Mouse (Mus musculus) urinary bladder, postnatal 14 days (tissue): ENCODE measurements at regions not wholly inside any gene's neighbourhood (a gene's known extent, or its start where the extent isn't known, plus 50 kb on each side); places are given as distances from the start of the nearest gene placed in this dataset.
"Not testable (repeated sequence)": the region's sequence is repeated elsewhere in the genome, so short reads cannot be mapped to it uniquely, and the experiment has no call there.

Source experiments
- DNase-seq: peaks from one replicate; pipeline ENCODE4 v3.0.0; 2021; ENCODE audit warnings: low spot score

DNA sequence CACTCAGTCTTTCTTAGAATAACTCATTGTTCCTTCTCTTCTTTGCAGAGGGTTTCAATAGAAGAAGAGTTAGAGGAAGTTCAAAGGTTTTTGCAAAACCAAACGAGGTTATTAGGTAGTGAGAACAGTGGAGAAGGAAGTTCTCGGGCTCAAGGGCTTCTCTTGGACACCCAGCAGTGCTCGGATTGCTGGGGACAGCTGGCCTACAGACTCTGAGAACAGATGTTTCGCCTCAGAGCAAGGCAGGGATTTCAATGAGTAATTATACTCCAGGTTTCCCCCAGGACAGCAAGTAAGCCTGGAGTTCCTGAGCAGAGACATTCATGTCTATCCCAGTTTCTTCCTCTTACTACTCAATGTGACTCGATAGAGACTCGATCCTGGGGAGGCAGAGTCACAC is 94.4 kb downstream of the Cd24a start:
- no peak for DNase-seq

DNA sequence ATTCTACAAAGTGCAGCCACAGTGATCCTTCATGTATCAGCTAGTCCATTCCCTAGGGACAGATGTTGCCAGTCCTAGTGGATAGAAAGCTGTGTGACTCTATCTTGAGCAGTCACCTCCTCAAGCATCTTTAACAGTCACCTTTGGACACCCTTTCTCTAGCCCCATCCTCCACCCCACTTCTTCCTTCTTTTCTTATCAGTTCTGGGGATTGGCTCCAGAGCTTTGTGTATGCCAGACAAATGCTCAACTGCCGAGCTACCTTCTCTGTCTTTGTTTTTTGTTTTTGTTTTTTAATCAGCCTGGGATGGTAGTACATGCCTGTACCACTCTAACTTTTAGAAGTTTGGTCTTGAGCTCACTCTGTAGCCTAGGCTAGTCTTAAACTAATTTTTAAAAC is 96.7 kb downstream of the Cd24a start:
- no peak for DNase-seq

DNA sequence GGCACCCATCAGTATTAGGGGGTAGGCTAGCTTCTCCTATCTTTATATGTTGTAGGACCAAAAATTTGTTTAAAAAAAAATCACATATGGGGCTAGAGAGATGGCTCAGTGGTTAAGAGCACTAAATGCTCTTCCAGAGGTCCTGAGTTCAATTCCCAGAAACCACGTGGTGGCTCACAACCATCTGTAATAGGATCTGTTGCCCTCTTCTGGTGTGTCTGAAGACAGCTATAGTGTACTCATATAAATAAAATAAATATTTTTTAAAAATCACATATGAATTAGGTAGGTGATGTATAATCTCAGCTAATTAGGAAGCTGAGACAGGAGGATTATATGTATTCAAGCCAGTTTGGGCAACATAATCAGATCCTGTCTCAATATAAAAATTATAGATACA is 97.4 kb downstream of the Cd24a start:
- not testable (repeated sequence) for DNase-seq

DNA sequence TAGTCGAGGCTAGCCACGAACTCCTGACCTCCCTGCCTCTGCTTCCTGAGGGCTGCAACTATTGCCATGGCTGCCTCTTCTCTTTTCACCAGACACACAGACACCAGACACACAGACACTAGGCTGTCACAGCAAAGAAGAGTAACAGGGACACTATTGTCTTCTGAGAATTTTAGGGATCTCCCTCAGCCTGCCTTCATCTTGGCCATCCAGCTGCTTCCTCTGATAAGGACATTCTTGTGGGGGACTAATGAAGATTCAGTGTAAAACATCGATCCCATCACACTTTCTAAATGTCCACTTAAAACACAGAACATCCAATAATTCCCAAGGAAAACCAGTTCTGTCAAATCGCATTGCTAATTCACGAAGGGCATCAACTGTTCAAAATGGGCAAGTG is 98.2 kb downstream of the Cd24a start:
- no peak for DNase-seq

DNA sequence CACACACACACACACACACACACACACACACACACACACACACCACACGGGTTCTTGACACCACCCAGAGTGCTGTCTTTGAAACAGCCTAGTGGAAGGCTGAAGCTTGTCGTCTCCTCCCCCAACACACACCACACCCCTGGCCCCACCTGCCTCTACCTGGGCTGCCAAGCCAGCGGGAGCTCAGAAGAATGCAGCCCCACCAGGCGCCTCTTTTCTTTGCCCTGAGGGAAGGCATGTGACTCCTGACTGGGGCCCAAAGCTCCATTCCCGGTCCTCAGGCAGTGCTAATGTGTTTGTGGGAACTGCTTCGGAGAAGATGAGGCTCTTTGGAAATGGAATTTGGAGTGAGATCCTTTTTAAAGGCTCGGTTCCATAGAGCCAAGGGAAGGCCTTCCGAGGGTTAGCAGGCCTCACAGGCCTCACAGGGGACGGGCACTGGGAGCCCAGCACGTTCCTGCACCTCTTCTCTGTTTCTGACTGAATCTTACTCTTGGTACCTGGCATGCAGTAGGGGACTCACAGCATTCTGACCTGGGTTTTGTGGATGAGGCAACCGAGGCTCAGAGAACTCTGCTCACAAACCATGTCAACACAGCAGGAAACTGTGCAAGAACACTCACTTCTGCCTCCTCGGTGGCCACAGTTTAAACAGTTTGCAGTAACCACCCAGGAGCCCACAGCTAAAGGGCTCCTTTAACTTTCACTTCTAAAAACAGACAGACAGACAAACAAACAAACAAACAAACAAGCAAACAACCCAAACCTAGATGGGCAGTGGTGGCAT is 106.4 kb downstream of the Cd24a start:
- DNase-seq = peak; percentile 68

DNA sequence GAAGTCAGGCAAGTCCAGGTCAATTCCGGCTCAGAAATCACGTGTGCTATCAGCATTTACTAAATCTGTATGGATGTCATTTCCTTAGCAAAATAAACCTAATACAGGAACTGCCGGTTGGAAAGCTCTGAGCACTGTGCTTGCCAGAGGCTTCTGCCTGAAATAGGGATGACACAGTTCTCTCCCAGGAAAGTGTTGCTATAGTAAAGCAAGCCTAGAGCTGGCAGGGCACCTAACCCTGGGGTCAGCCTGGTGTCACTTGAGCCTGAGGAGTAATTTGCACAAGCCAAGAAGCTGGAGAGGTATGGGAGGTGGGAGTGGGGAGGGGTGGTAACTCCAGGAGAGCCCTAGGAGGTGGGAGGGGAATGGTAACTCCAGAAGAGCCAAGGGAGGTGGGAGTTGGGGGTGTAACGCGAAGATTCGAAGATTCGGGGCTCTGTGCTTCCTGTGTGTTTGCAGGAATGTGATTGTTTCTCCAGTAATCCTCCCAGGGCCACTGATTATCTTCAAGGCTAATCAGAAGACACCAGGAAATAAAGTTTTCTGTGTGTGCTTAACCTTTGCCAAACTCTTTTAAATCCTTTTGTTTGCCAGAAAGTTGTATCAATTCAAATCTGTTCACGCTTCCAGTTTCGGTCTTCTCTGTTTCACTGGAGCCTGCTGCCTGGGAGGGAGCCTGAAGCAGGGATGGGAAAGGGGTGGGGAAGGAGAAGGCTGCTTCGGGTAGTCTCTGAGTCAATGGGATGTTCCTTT is 111.3 kb downstream of the Cd24a start:
- no peak for DNase-seq

DNA sequence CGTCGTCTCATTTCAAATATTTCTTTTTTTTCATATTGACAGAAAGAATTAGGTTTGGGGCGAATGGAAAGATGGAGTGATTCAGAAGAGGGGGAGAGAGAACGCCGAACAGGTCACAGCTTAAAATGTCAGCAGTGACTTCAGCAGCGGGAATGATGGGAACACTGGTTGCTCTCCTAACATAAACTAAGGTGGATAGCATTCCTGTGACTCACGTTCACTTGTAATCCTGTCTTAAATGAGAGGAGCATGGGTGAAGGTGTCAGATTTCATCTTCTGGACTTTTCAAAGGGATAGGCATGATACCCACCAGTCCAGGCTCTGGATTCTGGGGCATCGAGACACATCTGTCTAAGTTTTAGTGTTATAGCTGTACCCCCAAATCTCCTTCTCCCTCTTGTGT is 111.8 kb downstream of the Cd24a start:
- DNase-seq = no peak

DNA sequence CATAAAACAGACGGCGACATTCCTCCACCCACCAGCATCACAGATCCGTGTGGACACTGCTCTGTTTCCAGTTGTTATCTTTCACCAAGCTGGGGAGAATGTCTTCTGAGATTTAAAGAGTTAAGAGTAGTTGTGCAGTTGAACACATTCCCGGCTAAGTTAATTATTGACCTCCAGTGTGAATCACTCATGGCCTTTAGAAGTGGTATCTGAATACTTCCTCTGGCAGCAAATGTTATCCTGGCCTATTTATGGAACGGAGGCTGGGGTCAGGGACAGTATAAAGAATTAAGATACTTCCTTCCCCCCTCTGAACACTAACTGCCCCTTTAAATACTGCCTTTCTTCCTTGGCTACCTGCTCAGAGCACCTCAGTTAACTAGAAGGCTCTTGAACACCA is 115.9 kb downstream of the Cd24a start:
- no peak for DNase-seq

DNA sequence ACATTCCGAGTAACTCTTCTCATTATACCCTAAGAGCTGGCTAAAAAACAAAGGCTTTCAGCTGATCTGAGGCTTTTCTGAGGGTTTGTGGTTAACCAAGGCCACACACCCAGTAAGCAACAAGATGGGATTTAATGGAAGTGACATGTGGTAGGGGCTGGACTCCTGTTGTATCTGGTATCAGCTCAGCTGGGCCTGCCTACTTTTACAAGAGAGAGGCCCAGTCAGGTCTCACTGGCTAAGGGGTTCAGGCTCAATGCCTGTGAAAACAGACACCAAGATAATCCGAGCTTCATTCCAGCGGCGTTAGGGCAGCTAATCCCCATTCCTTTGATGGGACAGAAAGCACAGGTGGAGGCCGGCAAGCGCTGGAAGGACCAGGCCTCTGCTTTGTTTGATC is 116.4 kb downstream of the Cd24a start:
- no peak for DNase-seq

DNA sequence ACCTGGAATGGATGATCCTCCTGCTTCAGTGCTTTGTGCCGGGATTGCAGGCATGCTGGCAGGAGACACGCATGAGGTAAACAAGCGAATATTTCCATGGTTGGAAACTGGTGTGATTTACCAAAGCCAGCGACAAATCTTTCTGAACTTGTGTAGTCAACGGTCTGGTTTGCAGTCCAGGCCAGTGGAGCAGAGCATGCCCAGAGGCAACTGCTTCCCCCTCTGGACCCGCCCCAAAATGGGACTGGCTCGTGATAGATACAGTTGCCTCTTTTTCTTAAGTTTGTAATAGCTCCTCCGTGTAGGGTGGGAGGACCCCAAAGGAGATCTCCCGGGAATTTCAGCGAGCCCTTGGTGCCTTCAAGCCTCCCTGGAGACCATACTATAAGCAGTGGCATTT is 117.4 kb downstream of the Cd24a start:
- DNase-seq = no peak

DNA sequence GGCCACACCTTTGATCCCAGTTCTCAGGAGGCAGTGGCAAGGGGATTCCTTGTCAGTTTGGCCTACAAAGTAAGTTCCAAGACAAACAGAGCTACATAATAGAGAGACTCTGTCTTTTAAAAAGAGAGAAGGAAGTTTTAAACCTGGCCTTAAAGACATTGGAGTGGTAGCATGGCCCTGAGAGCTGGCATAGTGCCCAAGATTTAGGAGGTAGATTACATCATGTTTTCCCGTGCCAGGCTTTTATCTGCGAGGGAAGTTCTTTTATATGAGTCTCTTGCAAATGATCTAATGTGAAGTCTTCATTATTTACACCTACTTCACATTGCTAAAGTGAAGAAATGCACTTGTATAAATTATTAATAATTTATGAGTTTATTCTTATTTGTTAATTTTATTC is 119.8 kb downstream of the Cd24a start:
- no peak for DNase-seq

DNA sequence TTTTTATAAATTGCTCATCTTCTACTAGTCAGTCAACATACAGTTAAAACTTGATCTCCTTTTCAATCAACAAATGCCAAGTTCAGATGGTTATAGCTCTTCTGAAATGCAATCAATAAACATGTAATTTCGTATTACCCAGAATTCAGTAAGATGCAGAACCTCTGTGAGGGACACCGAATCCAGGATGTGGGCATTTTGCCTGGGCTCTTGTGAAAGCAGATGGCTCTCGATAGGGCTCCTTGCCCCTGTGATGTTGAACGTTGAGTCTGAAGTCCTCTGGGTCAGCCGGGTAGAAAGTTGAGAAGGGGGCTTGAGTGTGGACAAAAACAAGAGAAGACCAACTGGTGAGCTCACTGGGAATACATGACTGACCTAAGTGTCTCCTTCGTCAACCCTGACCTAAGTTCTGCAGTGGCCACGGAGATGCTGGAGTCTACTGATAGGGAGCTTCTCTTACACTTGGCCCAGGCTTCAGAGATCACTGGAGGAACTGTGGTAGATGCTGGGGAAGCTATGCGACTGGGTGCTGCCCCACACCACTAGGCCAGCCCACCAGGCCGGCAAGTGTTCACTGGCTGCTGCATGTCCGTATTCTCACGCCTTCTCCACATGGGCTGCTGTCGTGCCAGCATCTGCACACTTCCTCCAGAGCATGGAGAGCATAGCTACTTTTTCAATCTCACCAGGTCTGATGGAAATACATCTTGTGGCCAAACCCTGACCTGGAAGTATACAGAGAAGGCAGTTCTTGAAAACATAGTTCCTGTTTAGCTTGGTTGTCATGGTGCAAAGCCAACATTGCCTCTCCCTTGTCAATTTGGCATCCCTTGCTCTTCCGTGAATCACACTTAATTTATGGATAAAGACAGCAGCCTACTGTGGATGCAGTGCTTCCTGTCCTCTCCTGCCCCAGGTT is 122.5 kb downstream of the Cd24a start:
- DNase-seq = no peak

DNA sequence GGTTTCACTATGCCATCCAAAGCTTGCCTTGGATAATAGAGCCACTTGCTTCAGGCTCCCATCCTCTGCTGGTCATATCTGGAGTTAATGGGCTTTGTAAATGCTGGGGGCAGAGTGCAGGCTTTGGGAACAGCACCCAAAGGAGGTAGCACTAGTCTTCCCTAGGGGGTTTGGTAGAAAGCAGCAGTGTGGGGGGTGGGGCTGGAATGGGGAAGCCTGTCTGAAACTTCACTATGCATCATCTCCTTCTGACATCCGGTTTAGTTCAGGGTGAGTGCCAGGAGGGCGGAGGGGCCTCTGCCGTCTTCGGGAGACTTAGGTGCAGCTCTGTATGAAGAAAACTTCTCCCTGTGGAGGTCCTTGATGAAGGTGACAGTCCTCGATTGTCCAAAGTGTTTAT is 124.8 kb downstream of the Cd24a start:
- no peak for DNase-seq

DNA sequence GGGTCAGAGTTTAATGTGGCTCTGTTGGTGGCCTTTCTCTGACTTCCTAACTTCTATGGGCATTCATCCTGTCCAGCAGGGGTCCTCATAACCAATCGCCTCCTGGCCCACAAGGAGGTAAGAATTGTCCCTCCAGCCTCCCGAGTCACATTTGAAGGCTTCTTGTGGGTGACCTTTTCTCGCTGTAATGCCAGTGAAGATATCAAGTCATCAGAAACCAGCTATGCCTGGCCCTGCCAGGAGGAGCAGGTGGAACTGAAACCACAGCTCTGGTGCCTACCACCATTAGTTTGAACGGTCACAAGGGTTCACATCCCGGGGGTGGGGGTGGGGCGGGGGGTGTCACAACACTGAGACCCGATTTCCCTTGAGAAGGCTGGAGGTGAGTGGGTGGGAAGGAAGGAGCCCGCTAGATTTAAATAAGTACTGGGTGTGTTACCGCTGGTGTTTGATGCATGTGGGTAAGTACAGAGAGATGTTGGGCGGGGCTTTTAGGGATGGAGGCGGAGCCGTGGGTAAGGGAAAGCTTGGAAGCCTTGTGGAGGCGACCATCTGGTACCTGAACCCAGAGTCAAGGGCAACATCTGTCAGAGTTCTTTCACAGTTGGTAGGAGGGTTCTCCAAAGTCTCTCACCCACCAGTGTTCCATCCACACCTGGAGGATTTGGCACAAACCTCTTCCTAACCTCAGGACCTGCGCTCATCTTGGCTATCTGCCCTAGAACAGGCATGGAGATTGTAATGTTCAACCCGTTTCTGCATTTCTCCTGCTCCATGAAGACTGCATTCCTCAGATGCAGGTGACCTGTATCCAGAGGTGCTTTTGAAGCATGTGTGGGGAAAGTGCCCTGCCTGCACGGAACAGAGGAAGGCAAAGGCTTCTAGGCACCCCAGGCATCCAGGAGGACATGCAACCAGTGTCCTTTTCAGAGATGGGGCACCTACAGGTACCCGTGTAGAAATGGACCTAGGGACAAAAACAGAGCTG is 128.2 kb downstream of the Cd24a start:
- DNase-seq = no peak

DNA sequence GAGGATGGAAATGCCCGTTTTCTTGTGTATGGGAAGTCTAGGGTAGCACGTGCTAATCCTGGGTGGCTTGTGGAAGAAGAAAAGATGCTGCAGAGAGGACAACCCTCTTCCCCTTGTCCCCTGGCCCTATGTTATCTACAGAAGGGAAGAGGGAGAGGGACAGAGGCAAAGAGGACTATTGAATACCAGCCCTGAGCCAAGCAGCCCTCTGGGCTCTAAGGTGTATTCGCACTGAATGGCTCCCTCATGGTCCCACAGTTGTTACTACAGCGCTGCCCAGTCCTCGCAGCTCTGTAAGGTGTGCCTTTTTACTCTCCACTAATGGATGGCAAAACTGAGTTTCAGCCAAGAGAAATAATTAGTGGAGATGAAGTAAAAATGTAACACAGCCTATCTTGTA is 128.9 kb downstream of the Cd24a start:
- no peak for DNase-seq

DNA sequence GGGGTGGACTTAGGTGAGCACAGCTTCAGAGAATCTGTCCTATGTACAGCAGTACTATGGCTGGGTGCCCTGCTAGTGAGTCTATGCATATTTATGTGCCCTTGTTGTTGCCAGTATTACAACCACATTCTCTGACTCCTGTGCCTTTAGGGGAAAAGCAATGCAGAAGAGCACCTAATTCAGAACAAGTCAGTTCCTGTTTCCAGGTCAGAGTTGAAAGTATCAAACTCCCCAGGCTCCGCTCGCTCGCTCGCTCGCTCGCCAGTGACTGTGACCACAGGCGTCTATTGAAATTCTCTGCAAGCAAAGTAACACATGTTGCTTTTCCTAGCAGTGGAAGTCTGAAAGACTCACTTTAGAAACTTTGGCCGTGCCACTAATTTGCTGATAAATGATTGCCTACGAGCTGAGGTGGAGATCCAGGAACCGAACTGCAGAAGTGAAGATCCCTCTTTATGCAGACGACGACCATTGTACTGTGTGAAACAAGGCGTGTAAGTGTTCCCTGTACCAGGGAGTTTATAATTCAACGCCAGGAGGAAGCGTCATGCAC is 129.8 kb downstream of the Cd24a start:
- no peak for DNase-seq

DNA sequence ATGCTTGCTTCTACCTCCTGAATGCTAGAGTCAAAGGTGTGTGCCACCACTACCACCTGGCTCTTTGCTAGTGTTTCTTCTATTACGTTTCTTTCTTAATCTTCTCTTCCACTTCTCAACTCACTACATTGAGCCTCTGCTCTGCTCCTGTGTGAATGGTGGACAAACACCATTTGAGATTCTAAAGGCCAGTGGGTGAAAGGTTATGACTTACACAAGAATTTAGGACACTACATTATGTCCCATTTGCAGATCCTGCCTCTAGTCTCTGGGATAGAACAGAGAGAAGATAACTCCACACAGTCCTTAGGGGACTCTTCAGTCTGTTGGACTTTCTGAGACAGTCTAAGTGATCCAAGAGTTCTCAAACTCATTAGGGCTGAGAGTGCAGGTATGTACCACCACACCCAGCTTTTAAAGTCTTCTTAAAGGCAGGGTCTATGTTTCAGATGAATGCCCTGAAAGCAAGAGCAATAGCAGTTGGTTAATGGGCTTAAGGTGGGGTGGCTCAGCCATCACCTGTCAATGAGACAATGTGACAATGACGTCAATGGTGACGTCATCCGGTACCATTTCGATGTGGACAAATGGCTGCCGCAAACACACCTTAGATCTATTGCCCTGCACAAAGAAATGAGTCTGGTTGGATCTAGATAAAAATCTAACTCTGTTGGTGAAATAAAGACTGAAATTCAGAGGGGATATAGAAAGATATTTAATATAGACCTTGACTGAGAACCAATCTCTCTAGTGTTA is 131.4 kb downstream of the Cd24a start:
- no peak for DNase-seq

DNA sequence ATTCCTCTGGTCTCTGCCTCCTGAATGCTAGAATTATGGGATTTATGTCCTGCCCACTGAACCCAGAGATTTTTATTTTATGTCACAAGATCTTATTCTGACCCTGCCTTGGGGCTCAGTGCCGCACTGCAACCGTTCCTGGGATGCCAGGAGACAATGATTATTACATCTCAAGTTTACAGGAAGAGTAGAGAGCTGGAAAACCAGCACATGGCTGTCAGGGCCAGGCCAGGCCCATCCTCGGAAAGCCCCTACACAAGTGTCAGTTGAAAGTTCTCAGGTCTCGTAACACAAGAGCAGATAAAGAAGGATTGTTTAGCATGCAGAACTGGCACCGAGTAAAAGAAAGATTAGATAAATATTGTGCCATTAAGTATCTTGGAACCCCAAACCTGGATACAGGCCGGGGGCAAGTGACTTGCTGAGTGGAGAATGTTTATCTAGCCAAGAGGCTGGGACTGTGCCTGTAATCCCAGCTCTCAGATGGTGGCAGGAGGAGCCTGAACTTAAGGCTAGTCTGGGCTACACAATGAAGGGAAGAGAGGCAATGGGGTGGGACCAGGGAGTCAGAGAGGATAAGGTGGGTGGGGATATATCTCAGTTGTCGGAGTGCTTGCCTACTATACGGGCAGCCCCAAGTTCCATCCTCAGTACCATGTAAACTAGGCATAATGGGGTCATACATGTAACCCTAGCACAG is 132.3 kb downstream of the Cd24a start:
- no peak for DNase-seq

DNA sequence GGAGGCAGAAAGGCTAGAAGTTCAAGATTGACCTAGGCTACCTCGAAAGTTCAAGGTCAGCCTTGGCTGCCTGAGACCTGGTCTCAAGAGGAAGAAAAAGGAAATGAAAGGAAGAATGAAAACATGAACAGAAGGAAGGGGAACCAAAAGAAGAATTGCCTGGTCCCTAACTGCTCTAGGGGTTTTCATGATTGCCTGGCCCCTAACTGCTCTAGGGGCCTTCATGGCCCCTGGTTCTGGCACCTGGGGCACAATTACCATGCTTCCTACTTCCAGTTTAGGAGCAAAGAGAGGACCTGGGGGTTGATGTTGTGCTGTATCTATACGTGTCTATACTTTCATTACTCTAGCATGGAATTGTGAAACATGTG is 132.8 kb downstream of the Cd24a start:
- DNase-seq = no peak

DNA sequence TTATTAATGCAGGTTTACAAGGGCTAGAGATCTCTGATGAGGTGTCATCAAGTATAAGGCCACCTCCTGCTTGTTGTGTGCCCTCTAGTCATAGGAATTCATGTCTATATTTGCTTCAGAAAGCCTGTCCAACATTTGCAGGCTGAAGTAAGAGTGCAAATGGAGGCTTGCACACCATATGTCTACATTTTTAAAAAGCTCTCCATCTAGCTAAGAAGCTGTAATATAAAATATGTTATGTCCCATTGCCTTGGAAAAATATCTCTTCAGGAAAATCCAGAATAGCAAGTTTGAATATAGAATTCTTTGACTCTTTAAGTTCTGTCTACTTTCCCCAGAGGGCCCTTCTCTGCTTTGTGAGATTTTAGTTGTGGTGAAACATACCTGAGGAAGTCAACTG is 134.6 kb downstream of the Cd24a start:
- no peak for DNase-seq
